Mouse (Mus musculus) MN1 (cell line): ENCODE results near the gene Mybpc3.

Experiments
- DNase-seq: peaks from one replicate; pipeline ENCODE4 v3.0.0-alpha.2; 2016; ENCODE audit warnings: low spot score

Gene Mybpc3

DNA sequence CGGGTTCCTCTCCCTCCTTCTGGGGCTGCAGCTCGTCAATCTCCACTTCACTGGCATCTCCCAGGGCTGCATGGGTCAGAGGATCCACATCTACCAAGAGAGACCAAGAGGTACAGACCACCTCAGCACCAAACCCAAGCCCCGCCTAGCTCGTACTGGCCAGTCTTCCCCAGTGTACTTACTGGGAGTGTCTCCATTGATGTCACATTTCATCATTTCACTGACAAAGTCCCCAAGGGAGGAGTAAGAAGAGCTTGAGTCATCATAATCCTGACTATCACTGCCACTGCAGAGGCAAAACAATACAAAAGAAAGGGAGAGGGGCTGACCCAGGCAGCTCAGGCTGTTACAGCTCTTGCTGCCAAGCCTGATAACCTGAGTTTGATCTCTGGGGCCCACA lies 49.7 kb downstream of the Mybpc3 start:
- peak; percentile 79 for DNase-seq

DNA sequence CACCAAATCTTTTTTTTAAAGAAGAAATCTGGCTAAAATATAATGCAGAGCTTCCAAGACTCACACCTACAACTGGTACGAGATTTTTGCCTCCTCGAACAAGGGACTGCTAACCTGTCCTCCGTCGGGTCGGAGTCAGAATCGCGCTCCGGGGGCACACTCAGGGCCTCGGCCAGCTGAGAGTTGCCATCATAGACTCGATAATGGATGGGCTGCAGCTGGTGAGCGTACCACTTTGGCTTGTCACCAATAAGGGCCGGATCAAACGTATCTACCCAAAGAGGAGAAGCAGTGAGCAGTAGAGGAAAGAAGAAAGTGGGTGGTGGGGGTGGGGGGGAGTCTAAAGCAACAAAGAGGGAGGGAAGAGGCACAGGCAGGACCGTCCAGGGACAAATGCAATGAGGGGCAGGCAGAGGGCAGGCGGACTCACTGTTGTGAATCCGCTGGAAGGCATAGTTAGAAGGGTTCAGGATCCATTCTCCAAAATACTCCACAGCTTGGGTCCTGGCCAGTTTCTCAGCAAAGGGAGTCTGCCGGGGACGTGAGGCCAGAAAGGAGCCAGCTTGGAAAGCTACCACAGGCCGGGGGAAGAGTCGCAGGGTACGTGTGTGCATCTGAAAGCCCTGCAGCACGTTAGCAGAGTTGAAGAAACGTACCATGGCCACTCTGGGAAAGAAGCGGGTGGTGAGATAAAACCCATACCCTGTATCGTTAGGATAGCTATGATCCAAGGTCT lies 51.8 kb downstream of the Mybpc3 start:
- no peak for DNase-seq

GRCm38 (mm10) chr2:91175490-91175889 lies 57.5 kb downstream of the Mybpc3 start:
- no peak for DNase-seq

DNA sequence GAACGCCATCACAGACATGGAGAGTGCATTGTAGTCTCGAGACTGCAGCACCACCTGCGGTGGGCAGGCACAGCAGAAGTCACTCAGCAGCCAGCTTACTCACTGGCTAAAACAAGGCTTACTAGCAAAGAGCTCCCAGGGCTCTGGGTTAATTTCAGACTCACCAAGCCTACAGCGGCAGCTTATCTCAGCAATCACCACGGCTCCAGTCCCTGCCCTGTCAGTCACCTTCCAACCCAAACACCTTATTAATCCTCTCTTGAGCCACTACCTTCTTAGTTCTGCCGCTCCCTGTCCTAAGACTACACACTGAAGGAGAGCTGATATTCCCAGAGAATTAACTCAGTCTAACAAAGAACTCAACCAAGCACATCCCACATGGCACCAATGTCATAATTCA lies 58.3 kb downstream of the Mybpc3 start:
- no peak for DNase-seq

DNA sequence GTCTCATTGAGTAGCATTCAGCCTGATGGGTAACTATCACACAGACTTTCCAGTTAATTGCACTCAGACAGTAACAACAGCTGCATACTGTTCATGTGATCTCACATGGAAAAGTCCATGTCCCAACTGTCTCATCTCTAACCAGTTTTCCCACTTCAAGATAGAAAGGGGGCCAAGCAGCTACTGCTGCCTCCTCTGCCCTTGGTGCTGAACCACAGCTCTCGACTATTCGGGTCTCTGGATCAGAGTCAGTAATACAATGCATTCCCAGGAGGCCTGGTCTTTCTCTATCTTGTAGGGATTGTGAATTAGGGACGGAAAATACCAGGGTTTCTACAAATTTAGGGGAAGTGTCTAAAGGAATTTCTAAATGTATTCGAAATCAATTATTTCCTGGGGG lies 61.9 kb downstream of the Mybpc3 start:
- no peak for DNase-seq

DNA sequence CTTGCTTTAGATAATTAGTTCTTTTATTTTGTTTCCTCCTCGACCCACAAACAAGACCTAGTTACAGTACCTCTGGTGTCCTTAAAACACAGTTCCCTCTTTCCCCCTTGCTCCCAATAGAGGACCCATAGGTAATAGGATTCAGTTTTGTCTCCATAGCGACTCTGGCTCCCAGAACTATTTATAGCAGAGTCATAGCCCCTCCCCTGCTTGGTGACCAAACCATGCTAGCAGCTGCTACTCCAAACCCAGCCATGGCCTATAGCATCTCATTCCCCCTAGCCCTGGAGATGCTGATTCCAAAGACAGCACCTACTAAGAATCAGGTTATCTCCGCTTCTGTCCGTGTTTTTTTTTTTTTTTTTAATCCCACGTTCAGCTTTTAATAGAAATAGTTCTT lies 62.8 kb downstream of the Mybpc3 start:
- DNase-seq = peak; percentile 52

- peak; percentile 19 for DNase-seq
These were observed 64.1 kb downstream of the Mybpc3 start for GRCm38 (mm10) chr2:91182016-91182404.

GRCm38 (mm10) chr2:91182405-91183147 lies 64.6 kb downstream of the Mybpc3 start:
- DNase-seq = peak; percentile 87

DNA sequence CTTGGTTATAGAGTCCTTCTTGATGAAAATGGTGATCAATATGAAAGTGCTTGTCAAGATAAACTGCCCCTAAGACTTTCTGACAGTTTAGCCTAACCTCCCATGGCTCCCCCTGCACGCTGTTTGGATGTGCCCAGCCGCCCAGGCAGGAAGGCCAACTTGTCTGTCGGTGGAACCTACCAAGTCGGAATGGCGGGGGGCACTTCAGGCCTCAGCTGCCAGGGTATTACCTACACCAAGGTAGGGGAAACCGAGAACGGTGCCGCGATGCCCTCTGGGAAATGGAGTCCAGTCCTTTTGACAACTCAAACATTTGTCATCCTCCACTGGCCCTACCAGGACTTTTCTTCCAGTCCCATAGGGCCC lies 65.2 kb downstream of the Mybpc3 start:
- DNase-seq = peak; percentile 97

- no peak for DNase-seq
These were observed 65.9 kb downstream of the Mybpc3 start, which contains the start of gene Madd for GRCm38 (mm10) chr2:91183711-91184405. TSS of gene Madd (minus strand) at chr2:91183837.
